Mouse (Mus musculus): Measurements from ENCODE around the gene Igf1r.

Gene Igf1r

DNA sequence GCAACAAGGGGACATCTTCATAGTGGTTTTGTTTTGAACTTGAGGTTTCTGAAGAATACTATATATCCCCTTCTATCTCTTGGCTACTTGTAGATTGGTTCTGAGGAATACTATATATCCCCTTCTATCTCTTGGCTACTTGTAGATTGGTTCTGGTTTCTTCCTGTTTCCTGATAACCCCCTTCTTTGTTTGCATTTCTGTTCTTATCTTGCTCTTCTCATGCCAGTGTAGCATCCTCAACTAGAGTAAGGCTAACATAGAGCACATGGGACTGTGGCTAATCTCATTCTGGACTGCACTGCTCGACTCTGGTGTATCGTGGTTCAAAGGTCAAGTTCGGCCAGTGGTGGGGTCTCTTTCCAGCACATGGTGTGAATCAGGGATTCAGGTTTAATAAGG, 58.2 kb downstream of the Igf1r start:
- no peak for DNase-seq

DNA sequence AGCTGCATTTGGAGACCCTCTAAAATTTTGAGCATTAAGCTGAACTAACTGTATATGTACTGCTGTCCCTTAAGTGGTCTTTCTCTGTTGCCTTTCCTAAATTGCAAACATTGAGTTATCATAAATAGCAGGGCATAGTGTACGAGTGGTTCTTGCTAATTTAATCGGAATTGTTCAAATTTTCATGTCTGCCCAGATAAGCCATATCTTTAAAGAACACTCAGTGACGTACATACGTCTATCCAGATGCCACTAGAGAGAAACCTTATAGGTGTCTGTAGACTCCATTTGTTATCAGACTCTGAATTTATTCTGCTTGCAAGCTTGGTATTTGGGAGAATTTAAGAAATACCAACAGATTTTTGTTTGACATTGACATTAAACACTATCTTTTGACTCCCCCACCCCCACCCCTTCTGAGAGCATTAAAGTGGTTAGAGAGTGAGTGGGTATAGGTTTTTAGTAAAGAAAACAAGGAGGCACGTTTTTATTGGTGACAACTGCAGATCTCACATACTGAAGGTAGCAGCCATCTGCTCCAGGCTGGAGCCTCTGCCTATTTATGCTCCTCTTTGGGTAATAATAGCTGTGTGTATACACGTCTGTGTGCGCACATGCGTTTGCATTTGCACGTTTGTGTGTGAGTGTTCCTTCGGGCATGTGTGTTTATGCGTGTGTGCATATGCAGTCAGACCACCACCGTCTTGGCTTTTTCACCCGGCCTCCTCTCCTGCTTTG, 58.9 kb downstream of the Igf1r start:
- DNase-seq: no peak

DNA sequence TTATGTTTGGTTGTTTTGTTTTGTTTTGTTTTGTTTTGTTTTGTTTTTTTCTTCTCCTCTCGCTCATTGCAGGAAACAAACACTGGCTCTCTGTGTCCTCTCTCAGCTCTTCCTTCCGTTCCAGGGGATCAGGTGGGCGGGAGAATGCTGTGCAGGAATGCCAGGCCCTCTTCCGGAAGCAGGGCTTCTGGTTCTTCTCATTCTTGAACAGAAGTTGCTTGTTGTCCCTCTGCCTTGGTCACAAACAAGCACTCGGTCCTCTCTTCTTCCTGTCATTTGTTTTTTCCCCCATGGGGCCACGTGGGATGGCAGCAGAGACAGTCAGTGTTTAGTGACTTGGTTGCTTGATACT, 59.5 kb downstream of the Igf1r start:
- no peak for DNase-seq

GRCm38 (mm10) chr7:68014495-68014894, 61.9 kb downstream of the Igf1r start:
- DNase-seq: no peak

GRCm38 (mm10) chr7:68015404-68015803, 62.8 kb downstream of the Igf1r start:
- no peak for DNase-seq

- no peak for DNase-seq
These were observed 65.4 kb downstream of the Igf1r start for GRCm38 (mm10) chr7:68018038-68018437.

DNA sequence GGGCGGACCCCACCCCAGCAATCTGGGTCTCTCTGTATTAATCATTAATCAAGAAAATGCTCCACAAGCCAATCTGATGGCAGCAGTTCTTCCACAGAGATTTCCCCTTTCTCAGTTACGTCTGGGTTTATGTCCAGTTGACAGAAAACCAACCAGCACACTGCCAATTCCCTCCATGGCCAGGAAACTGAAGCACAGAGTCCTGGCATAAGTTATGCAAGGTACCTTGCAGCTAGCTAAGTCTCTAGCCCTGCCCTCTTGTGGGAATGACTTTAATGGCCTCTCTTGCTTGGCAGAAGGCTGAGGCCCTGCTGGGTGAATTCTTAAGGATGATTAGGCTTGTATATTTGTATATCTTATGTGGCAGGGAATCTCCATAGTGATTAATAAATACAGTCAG, 67.9 kb downstream of the Igf1r start:
- no peak for DNase-seq

GRCm38 (mm10) chr7:68021741-68022140, 69.1 kb downstream of the Igf1r start:
- DNase-seq: no peak

DNA sequence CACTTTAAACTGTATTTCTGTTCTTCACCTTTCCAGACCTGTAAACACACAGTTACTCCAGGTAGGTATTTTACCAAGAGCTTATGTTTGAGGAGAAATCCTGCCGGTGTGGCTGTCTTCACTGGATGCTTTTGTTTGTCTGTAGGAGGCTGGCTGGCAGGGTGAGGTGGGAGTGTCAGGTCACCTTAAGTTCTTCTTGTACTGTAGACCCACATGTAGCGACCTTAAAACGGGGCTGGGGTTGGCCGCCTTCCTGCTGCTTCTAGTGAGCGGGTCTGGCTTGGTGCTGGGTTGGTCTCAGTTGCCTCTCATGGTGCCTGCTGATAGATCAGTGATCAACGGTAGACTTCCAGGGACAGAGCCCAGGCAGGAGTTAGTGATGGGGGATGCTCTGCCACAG, 69.6 kb downstream of the Igf1r start:
- DNase-seq: no peak

GRCm38 (mm10) chr7:68023882-68024281, 71.3 kb downstream of the Igf1r start:
- no peak for DNase-seq

GRCm38 (mm10) chr7:68024625-68025024, 72.0 kb downstream of the Igf1r start:
- DNase-seq: no peak

DNA sequence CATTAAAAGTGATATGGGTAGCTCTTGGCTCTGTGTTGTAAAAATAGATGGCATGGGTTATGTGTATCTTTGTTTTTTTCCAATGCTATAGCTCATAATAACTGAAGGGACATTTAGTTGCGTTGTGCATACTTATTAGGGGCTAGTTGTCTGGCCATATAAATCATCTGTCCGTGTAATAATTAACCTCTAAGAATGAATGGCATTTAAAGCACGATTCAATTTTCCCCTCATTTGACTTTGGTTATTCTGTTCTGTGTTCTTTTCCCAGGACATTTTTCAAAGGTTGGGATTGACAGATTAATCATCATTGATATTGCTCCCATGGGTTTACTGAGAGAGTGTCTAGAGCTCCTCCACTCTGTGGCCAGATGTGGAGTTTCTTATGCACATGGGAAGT, 72.8 kb downstream of the Igf1r start:
- no peak for DNase-seq

DNA sequence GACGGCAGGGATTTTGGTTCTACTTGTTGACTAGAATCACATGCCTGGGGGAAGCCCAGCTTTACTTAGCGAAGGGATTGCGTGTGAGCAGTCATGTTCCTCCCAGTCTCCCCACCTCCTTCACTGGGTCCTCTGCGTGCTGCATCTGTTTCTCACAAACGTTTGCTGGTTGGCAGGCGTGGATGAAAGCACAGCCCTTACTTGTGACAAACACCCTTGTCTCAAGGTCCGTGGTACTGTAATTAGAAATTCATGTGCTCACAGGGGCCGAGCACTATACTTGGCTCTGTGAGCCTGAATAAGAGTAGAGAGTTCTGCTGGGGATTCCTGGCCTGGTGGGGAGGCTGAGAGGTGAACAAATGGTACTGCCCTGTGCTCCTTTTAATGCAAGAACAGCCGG, 73.4 kb downstream of the Igf1r start:
- DNase-seq: no peak

GRCm38 (mm10) chr7:68028167-68028566, 75.5 kb downstream of the Igf1r start:
- no peak for DNase-seq

- no peak for DNase-seq
These were observed 78.2 kb downstream of the Igf1r start for GRCm38 (mm10) chr7:68030846-68031245.

- no peak for DNase-seq
These were observed 83.9 kb downstream of the Igf1r start for GRCm38 (mm10) chr7:68036527-68036926.

DNA sequence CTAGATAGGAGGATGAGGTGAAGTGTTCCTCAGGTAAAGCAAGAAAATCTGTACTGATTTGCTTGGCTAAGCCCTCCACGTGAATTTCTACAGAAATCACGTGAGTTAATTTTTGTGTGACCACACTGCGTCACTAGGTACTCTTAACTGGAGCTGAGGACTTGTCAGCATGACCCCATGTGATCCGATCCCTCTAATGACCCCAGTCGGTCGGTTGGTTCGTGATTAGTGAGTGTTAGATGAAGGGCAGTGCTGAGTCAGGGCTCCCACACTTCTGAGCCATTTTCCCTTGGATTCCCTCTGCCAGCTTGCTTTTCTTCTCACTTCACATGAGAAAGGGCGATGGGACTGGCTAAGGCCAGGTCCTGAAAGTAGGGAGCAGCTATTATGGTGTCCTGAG, 86.2 kb downstream of the Igf1r start:
- no peak for DNase-seq

DNA sequence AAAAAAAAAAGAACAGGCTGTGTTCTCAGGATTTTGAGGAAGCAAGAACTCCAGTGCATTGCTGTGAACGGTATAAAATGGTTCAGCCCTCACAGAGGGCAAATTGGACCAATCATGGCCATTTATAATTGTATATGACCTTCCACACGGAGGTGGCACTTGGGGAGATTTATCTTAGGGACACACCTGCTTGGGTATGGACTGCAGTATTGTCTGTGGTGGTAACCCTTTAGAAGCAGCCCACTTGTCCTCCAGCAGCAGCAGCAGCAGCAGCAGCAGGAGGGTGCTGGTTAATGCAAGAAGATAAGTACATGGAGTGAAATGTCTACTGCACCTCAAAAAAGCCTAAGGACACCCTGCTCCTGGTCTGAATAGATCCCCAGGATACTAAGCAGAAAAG, 86.9 kb downstream of the Igf1r start:
- DNase-seq: no peak

DNA sequence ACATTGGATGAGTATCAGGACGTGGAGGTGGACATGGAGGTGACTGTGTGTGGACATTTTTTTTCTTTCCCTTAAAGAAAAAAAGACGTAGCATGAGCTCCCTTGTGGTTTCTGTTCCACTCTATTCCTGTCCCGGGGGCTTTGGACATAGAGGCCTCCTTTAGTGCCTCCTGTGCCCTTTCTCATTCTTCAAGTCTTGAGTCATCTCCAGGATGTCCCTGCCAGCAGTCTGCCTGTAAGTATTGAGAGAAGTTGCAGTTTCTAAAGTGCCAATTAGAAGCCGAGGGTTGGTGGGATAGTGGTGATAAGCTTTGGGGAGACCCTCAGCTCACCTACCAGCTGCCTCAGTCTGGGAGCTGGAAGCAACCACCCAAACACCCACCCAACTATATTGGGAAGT, 92.0 kb downstream of the Igf1r start:
- DNase-seq: no peak

- DNase-seq: no peak
These were observed 94.5 kb downstream of the Igf1r start for GRCm38 (mm10) chr7:68047152-68047551.

DNA sequence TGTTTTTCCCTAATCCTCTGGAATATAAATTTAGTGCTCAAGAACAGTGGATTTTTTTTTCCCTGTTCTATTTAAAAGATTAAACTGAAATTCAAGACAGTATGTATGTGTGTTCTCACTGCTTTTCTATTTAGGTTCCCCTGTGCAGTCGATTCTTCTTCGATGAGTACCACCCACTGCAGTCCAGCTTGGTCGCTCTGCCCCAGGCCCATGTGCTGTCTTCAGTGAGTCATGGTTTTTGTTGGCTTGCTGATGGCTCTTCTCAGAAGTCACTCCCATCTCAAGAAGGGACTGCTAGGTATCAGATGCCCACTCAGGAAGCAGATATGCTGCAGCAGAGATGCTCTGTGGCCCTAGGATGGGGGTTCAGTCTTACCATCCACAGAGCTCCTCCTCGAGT, 95.9 kb downstream of the Igf1r start:
- no peak for DNase-seq

- DNase-seq: no peak
These were observed 96.4 kb downstream of the Igf1r start for GRCm38 (mm10) chr7:68049048-68049447.

DNA sequence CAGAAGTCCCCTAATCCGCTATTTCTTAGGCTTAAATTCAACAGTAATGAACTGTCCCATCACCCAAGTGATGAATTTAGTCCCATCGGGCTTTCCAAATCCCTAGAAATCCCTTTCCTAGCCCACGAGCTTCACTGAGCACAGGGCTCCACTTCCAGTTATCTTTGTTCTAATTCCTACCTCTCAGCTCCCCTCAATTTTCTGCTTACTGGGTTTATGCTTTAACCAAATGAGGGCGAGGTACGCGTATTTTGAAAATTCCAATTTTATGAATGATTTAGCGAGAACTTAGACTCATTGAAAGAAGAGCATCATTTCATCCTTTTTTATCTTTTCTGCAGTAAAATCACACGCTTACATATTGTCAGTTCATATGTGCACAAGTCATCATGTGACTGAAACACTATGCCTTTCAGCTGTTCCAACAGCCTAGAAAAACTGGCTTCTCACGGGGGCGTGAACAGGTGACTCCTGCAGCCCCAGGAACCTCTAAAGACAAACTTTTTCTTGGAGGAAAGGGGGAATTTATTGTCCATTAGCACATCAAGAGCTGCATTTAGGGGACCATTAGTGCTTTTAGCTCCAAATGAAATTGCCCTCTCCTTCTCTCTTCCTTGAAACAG, 100.5 kb downstream of the Igf1r start:
- DNase-seq: no peak

GRCm38 (mm10) chr7:68054498-68054897, 101.9 kb downstream of the Igf1r start:
- no peak for DNase-seq

GRCm38 (mm10) chr7:68054956-68055355, 102.3 kb downstream of the Igf1r start:
- DNase-seq: peak; percentile 54
